Mouse (Mus musculus): ENCODE measurements around the gene Smim1.

GRCm38 (mm10) chr4:153979243-153979642 lies 46.8 kb downstream of the Smim1 start:
- TF ChIP-seq POLR2A (IDR thresholded peaks at IDR 0.05; ENCODE audit: borderline replicate concordance, extremely low read depth, low read depth, low read length): no peak
- TF ChIP-seq CTCF (IDR thresholded peaks at IDR 0.05; ENCODE audit: insufficient read depth, low read length): no peak

Measured in lung, adult 2 months (tissue).